Mouse (Mus musculus) layer of hippocampus, postnatal 25 days (tissue): ENCODE measurements around the gene Slc39a11. TPM values are rescaled to one million over a fixed set of nuclear protein-coding genes. Genes with fewer than 3 reads are reported as not detected.
"Not testable (repeated sequence)": the region's sequence is repeated elsewhere in the genome, so short reads cannot be mapped to it uniquely, and the experiment has no call there.

Source experiments
- DNase-seq, 2 experiments: peaks; one replicate each; pipeline ENCODE4 v3.0.0; 2022; ENCODE audit warnings: mixed read lengths in 2 of 2, low spot score in 1 of 2; ENCODE audit errors: extremely low spot score in 1 of 2
- total RNA-seq, 2 experiments: library from RNA; stranded (reverse); gene quantifications; 2 replicates each; pipeline ENCODE4 v1.2.3; 2021

The Slc39a11 gene
- total RNA-seq, 2 experiments from 2014 or later: 23.0 to 23.3 TPM

DNA sequence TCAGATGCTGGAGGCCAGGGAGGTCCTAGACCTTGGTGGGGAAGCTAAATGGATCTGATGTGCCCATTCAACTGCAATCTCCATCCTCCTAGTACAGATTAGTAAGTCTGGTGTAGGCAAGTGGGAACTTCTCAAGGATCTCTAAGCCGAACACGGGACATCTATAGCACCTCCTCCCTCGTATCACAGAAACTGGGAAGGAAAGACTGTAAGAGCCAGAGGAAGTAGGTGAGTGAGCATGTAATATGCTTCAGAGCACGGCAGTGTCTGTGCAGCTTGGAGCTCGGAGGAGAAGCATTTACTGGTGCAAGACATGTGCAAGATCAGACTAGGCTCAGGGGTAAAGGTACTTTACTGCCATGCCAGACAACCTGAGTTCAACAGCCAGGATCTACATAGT is 19.0 kb upstream of the Slc39a11 start:
- DNase-seq: no peak

- no peak for DNase-seq
Measured at GRCm38 (mm10) chr11:113667704-113668103, 17.8 kb upstream of the Slc39a11 start.

DNA sequence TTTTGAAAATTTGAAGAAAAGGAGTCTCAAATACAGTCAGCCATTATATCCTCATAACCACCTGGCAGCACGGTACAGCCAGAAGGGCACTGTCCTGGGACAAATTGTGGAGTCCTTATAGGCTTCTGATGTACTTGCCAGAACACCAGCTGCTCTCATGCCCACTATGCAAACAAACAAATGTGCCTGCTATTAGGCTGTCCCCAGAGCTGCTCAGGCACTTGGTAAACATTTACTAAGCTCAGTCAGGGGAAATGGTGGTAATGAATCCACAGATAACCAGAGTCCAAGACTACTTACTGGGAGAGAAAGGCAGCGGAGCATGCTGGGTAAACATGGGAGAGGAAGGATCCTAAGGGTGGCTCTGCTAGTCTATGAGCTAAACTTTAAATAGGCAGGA is 17.2 kb upstream of the Slc39a11 start:
- DNase-seq: no peak

GRCm38 (mm10) chr11:113666648-113667047 is 16.8 kb upstream of the Slc39a11 start:
- no peak for DNase-seq

- no peak for DNase-seq
Measured at GRCm38 (mm10) chr11:113666205-113666604, 16.3 kb upstream of the Slc39a11 start.

DNA sequence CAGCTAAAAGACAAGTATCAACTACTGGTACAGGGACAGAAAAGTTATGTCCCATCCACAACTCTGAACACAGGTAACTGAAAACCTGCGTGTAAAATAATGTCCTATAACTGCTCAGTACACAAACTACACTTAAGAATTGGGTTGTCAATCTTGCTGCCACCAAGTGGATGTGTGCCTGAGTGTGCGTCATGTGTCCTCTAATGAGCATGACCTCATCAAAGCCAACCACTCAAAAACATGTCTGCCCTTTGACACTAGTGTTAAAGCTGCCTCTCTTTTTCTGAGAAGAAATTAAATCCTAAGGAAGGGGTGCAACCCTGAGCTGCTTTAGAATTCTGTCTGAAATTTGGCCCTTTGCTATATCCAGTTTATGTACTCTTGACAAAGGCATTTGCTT is 14.4 kb upstream of the Slc39a11 start:
- DNase-seq: no peak

GRCm38 (mm10) chr11:113661835-113662351 is 12.0 kb upstream of the Slc39a11 start:
- DNase-seq: no peak

GRCm38 (mm10) chr11:113660940-113661339 is 11.1 kb upstream of the Slc39a11 start:
- no peak for DNase-seq

GRCm38 (mm10) chr11:113660213-113660612 is 10.3 kb upstream of the Slc39a11 start:
- DNase-seq: not testable (repeated sequence)

GRCm38 (mm10) chr11:113658763-113659162 is 8.9 kb upstream of the Slc39a11 start:
- no peak for DNase-seq

GRCm38 (mm10) chr11:113658319-113658718 is 8.4 kb upstream of the Slc39a11 start:
- DNase-seq: no peak

- no peak for DNase-seq
Measured at GRCm38 (mm10) chr11:113657221-113657620, 7.3 kb upstream of the Slc39a11 start.

- no peak for DNase-seq
Measured at GRCm38 (mm10) chr11:113656511-113656932, 6.6 kb upstream of the Slc39a11 start.

GRCm38 (mm10) chr11:113654561-113655270 is 4.8 kb upstream of the Slc39a11 start:
- DNase-seq: no peak

- DNase-seq: no peak
Measured at GRCm38 (mm10) chr11:113654105-113654504, 4.2 kb upstream of the Slc39a11 start.

DNA sequence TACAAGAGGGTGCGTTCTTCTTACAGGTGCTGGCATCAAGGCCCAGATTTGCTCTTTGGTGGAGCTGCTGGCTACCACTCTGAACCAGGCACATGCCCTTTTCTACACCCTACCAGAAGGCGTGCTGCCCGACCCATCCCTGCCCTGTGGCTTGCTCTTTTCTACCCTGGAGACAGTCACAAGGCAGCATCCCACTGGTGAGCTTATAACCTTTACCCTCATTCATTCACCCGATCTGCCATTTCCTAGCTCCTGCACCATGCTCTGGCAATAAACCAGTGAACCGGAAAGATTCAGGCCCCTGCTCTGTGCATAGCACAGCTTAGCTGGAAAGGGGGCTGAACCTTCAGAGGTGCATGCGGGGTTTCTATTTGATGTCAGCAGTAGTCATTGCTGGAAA is 2.6 kb upstream of the Slc39a11 start:
- DNase-seq: no peak

DNA sequence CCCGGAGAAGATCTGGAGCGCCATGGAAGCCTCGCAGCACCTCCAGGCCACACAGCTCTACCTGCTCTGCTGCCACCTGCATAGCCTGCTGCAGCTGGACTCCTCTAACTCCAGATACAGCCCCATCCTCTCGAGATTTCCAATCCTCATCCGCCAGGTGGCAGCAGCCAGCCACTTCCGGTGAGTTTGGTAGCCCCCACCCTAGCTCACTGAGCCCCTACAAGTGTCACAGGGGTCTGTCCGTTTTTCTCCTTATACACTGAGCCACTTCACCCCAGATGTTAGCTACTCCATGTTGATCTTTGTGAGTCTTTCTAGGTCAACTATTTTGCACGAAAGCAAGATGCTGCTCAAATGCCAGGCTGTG is 2.0 kb upstream of the Slc39a11 start:
- peak in 1 of 2 experiments; percentile 39 for DNase-seq

- no peak for DNase-seq
Measured at GRCm38 (mm10) chr11:113651206-113651906, 1.5 kb upstream of the Slc39a11 start.

DNA sequence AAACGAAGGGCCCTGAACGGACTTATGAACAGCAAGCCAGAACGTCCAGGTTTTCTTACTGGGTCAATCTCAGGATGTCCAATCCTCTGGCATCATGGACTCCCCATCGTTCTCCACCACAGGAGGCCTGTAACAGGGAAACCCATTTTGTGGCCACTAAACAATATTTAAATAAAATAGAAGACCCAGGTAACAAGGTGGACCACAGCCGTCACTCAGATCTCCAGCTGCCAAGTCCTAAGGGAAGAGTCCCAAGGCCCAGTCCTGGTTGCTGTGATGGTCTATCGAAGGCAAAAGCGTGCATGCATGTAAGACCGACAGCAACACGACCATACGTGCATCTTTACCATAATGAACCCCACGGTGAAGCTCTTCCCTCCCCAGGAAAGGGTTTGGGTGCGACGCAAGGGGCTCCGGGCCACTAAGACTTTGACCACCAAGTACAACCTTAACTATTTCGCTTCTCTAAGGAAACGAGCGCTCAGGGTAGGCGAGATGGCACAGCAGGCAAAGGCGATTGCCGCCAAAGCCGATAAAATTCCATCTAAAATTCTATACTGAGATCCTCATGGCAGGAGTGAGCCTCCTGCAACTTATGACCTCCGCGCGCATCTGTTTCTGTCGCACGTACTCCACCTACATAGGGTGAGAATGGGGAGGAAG is 1.1 kb downstream of the Slc39a11 start, which contains the start of gene Cog1:
Gene Cog1 (plus strand): TSS at position 480 of the 663 bp plus-strand sequence.
- DNase-seq: no peak

DNA sequence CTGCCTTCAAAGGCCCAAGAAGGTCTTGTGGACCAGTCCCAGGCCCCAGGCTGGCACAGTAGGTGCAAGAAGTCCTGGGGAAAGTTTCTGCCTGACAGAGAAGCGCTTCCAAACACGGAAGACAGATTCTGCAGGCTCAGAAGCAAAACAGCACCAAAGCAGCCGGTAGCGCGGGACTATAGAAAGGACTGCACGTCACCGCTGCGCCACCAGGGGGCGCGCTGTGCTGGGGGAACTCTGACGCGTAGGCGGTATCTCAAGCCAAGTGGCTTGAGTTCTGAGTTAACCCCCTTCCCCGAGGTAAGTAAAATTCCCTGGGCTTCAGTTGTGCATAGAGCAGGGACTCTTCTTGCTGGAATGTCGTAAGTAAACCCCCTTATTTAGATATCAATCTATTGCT is 1.7 kb downstream of the Slc39a11 start:
- peak; percentile 85 to 94 for DNase-seq

DNA sequence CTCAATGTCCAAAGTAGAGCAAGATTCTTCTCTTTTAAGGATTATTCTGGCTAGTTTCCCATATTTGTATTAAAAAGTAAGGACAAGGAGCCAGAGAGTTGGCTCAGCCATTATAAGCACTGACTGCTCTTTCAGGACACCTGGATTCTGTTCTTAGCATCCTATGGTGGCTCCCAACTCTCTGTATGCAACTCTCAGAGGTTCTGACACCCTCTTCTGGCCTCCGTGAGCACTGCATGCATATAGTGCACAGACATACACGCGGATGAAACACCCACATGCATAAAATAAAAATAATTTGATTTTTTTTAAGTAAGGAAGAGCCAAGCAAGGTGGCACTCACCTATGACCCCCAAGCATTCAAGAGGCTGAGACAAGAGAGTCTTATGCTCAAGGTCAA is 4.7 kb downstream of the Slc39a11 start:
- DNase-seq: no peak
